Mouse (Mus musculus) layer of hippocampus, postnatal 10 days (tissue): ENCODE measurements around the gene Zkscan16. TPM values are rescaled to one million over a fixed set of nuclear protein-coding genes. Genes with fewer than 3 reads are reported as not detected.

Experiments used
- DNase-seq, 2 experiments: peaks; one replicate each; pipeline ENCODE4 v3.0.0; 2021; ENCODE audit warnings: low spot score in 2 of 2
- total RNA-seq, 2 experiments: library from RNA; stranded (reverse); gene quantifications; 2 replicates each; pipeline ENCODE4 v1.2.3; 2021

Gene Zkscan16
- total RNA-seq, 2 experiments from 2014 or later = 22.5 to 26.9 TPM

DNA sequence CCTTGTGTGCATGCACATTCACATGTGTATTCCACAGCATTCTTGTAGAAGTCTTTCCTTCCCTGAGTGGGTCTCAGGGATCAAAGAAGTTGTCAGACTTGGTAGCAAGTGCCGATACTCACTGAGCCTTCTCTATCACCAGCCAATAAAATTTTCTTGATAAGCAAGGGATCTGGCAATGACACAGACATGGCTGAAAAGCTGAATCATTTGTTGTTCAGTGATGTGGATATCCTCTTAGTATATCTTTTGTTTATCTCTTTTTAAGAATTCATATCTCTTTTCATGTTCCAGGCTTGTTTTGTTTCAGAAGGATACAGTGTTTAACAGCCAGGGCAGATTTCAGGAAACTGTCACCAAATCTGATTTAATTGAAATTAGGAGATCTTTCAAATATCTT is 55.3 kb downstream of the Zkscan16 start:
- no peak for DNase-seq

DNA sequence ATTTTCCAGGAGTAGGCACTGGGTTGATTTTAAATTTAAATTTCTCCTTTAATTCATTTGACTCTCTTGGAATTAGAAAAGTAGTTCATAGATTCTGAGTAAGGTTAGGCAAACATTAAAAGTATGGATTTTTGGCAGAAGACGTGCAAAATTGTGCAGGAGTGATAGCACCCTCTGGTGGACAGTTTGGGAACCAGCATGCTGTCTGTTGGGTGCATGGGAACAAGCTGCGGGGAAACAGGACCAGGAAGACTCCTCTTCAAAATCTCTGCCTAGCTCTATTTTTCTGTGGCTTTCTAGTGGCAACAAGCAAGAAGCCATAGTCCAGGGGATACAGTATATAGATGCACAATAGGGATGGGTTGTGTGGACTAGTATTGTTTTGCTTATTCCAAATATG is 56.3 kb downstream of the Zkscan16 start:
- peak; percentile 80 to 81 for DNase-seq

DNA sequence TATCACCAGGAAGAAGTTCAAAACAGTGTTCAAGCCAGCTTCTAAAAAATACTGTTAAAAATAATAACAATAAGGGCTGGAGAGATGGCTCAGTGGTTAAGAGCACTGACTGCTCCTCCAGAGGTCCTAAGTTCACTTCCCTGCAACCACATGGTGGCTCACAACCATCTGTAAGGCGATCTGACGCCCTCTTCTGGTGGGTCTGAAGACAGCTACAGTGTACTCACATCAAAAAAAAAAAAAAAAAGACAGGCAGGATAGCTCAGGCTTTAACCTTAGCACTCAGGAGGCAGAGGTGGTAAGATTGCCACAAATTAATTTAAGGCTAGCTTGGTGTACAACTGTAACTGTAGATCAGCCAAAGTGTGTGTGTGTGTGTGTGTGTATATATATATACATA is 57.2 kb downstream of the Zkscan16 start:
- no peak for DNase-seq

DNA sequence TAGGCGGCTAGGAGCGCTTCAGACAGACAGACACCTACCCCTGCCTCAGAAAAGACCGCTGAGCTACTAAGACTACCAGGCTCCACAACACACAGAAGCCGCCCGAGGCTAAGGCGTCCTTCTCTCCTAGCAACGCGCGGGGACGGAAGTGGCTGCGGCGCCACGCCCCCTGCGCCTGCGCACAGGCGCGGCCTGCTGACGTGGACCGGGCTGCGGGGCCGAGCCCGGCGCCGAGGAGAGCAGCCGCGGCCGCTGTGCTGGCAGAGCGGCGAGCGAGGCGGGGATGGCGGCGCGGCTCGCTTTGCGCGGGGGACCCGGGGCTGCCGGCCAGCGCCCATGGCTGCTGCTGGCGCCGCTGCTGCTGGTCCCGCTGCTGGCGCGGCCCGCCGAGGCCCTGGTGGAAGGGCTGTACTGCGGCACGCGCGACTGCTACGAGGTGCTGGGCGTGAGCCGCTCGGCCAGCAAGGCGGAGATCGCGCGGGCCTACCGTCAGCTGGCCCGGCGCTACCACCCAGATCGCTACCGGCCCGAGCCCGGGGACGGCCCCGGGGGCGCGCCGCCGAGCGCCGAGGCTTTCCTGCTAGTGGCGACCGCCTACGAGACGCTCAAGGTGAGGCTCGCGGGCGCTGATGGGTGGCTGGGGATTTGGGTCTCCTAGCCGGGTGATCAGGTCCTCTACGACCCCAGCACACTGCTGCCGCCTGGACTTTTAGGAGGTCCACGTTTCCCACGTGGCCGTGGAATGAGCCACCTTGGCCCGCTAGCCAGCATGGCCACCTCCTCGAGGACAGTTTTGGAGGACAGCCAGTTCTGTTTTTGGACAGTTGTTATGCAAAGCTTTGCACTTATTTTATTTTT is 59.7 kb downstream of the Zkscan16 start, which contains the start of gene Gm20503:
Gene Gm20503 (plus strand): TSS at position 263 of the 858 bp plus-strand sequence.
- peak; percentile 86 to 92 for DNase-seq

DNA sequence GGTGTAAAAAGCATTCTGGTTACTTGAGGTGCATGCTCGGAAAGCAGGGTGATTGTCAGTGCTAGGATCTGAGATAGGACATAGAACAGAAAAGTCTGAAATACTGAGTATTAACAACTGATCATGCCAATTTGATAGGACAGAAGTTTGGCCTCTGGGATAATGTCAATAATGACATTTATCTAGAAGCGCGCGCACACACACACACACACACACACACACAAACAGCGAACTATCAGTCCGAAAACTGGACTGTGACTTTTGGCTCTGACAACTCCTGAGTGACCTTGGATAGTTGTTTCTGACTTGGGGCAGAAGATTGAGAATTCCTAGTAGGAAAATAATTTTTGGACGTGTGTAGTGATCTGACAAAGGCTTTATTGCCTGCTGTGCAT is 60.4 kb downstream of the Zkscan16 start:
- no peak for DNase-seq

DNA sequence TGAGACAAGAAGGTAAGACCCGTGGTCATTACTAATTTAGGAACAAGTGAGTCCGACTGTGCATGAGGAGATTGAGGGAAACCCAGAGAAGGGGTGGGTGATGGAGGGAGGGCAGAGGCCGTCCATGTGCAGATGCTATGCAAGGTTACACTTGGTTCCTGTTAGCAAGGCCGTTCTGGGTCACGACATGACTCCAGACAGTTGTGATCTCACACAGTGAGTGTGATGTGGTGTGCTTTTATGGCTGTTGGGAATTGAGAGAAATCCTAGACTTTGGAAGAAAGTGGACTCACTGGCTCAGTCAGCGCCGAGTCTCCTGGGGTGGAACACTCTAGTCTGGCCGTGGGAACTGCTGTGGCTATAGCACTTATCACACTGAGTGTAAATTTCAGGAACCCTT is 62.8 kb downstream of the Zkscan16 start:
- no peak for DNase-seq

DNA sequence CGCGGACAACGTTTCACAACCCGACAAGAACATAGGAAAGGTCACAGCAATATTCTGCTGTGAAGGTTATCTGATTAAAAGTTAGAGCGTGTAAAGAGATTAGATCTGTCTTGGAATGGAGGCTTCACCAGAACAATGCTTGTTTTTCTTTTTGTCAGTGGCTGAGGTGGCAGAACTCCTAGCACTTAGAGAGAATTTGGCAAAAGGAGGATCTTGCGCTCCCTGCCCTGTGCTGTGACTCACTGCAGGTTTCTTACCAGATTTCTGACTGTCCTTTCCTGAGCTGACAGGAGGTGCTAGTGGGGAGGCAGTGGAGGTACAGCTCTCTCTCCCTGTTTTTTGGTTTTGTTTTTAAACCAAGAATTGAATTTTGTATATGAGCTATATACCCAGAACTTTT is 63.6 kb downstream of the Zkscan16 start:
- DNase-seq = no peak

Other genes with a start within 250 kb of the Zkscan16 start
- under 1 TPM; 0.39 to 0.56 TPM for gene Olfr267, start 155.9 kb upstream of the Zkscan16 start, total RNA-seq
- gene Ecpas, start 30.9 kb upstream of the Zkscan16 start, total RNA-seq = 100 to 1,000 TPM; 136 to 153 TPM
- gene Ptgr1, start 43.5 kb downstream of the Zkscan16 start, total RNA-seq = 1 to 10 TPM; 5.3 to 5.8 TPM
- gene Dnajc25, start 51.4 kb downstream of the Zkscan16 start, total RNA-seq = 1 to 10 TPM; 7.0 to 7.7 TPM
- gene Gm20503, start 59.6 kb downstream of the Zkscan16 start, total RNA-seq = 1 to 10 TPM in 1 of 2 experiments, not detected in 1; 6.5 TPM
- 100 to 1,000 TPM; 123 to 127 TPM for gene Gng10, start 91.5 kb downstream of the Zkscan16 start, total RNA-seq
- not detected for gene AI481877, start 195.4 kb downstream of the Zkscan16 start, total RNA-seq
- gene Ugcg, start 245.6 kb downstream of the Zkscan16 start, total RNA-seq = 10 to 100 TPM; 78.9 to 90.0 TPM